Mouse (Mus musculus) cerebellum, postnatal 14 days (tissue): ENCODE results near the gene Rasa4.
"Not testable (repeated sequence)": the region's sequence is repeated elsewhere in the genome, so short reads cannot be mapped to it uniquely, and the experiment has no call there.

Experiments
- DNase-seq, 2 experiments: peaks; one replicate each; pipeline ENCODE4 v3.0.0; 2021; ENCODE audit warnings: mixed read lengths in 2 of 2

Gene Rasa4

DNA sequence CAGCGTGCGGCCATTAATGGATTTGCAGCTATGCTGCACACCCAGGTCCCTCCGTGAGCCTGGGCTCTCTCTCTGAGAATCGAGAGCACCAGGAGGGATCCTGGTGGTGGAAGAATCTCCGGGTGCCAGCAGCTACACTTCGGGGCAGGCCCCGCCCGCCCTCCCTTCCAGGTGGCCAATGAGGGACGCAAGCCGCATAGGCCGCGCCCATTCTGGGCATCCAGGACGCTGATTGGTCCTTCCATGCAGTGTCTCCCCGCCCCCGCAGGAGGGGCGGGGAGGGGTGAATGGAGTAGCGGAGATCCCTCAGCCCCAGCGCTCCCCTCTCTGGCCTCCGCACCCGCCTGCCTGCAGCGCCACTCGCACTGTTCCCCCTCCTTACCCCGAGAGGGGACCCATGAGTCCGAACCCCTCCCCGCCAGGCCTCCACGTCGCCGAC, at the start of gene Rasa4:
Rasa4 (plus strand) TSS at position 248 of the 439 bp plus-strand sequence.
- peak; percentile 94 to 95 for DNase-seq

DNA sequence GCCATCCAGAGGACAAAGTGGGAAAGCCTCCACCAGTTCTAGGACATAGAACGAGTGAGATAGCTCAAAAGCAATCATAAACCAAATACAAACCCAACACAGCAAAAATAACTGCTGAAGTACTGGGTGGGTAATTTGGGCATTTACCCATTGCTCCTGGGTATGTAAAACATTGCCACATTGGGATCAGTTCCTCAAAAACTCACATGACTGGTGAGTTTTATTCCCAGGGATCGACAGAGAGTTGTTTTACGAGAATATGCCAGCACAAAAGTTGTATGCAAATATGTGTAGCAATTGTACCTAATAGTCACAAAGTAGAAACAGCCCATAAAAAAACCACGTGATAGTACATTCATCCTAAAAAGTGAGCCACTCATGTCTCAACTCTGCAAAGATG, 48.8 kb upstream of the Rasa4 start:
- DNase-seq, result no peak

DNA sequence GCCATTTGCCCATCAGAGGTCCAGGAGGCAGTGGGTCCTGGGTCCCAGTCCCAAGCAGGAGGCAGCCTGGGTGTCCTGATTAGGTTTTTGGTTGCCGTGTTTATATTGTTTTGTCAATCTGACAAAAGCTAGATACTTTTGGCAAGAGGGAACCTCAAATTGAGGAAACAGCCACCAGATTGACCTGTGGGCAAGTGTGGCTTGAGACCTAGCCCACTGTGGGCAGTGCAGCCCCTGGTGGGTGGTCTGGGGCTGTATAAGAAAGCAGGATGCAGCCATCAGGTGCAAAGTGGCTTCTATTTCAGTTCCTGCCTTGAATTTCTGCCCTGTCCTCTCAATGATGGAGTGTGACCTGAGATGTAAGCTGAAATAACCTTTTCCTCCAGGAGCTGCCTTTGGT, 48.4 kb upstream of the Rasa4 start:
- DNase-seq, result no peak

DNA sequence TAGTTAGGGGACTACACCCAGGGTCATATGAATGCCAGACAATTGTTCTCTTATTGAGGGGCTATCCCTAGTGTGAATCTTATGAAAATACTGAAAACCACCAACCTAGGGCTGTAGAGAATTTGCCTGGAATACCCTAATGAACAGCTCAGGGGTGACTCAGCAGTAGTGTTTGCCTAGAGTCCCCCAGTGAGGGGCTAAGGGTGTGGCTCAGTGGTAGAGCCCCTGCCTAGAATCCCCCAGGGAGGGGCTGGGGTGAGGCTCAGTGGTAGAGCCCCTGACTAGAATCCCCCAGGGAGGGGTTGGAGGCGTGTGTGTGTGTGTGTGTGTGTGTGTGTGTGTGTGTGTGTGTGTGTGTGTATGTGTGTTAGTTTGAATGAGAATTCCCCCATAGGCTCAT, 47.0 kb upstream of the Rasa4 start:
- no peak for DNase-seq

GRCm38 (mm10) chr5:136038258-136039214, 45.2 kb upstream of the Rasa4 start, which contains the start of gene Upk3b:
Upk3b (plus strand) TSS chr5:136038496.
- no peak for DNase-seq

DNA sequence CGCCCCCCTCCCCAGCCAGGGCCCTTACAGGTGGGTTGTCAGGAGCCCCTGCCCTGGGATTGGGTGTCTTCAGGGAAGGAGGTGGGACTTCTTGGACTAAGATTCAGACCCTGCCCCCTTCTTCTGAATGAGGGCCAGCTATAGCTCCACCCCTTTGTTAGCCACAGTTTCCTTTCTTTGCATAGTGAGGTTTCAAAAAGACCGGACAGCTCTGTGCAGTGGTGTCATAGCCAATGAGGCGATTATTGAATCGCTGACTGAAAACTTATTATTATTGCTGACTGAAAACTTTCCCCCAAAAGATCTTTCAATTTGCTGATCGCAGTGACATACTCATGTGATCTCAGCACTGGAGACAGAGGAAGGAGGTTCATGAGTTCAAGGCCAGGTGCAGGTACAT, 43.5 kb upstream of the Rasa4 start:
- DNase-seq, result no peak

- DNase-seq, result no peak
Measured at GRCm38 (mm10) chr5:136041260-136041659, 42.5 kb upstream of the Rasa4 start.

- no peak for DNase-seq
Measured at GRCm38 (mm10) chr5:136041666-136042065, 42.0 kb upstream of the Rasa4 start.

DNA sequence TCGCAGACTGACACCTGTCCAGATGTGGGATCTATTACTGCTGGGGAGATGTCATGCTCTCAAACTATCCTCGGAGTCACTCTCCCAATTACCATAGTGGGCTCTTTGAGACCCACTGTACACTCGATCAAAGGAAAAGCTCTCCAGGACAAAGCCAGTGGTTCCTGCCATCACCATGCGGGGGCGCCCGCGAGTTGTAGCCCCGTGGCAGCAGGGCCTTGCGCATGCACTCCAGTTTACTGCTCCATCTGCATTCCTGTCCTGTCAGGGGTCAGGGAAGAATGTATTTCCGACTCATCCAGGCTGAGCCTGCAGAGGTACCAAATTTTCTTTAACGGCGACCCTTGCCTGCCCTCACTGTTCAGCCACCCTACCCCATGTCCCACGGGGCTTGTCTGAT, 38.9 kb upstream of the Rasa4 start:
- DNase-seq, result no peak

GRCm38 (mm10) chr5:136045408-136045807, 38.3 kb upstream of the Rasa4 start:
- peak; percentile 29 to 40 for DNase-seq

- peak; percentile 89 to 95 for DNase-seq
Measured at GRCm38 (mm10) chr5:136045987-136046386, 37.7 kb upstream of the Rasa4 start.

DNA sequence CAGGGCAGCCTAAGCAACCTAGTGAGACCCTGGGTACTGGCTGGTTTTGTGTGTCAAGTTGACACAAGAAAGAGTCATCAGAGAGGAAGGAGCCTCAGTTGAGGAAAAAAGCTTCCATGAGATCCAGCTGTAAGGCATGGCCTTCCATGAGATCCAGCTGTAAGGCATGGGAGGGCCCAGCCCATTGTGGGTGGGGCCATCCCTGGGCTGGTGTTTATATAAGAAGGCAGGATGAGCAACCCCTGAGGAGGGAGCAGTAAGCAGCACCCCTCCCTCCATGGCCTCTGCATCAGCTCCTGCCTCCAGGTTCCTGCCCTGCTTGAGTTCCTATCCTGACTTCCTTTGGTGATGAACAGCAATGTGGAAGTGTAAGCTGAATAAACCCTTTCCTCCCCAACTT, 35.2 kb upstream of the Rasa4 start:
- DNase-seq, result not testable (repeated sequence)

GRCm38 (mm10) chr5:136049926-136050325, 33.8 kb upstream of the Rasa4 start:
- no peak for DNase-seq

DNA sequence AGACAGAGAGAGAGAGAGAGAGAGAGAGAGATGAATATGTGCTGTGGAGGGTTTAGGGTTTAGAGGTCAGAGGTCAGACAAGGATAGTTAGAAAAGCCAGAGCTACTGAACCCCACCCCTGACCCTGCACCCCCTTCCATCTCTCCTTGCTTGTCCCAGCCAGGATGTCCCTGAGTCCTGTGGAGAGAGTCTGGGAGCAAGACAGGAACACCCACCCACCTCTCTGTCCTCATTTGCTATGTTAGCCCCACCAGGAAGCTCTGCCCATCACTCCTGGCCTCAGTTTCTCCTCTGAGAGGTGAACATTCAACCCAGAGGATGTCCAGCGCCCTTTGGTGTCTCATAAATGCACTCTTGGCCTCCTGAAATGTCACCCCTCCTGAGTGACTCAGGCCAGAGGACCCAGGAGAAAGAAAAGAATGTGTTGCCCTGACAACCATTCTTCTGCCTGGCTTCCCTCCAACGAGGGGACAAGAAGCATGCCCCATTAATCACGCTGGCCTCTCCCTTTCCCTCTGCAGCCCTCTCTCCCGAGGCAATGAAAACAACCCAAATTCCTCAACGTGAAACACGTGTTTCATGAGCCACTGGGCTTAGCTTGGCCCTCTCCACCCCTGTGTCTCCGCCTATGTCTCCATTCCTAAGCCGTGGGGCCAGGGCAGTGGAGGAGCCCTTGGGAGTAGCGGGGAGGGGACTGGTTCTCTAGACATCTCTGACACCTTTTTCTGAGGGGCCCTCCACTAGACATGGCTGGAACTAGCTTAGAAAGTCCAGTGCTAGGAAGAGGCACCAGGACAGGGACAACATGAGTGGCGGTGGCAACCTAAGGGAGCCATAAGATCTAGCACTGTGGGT, 32.3 kb upstream of the Rasa4 start:
- DNase-seq, result peak; percentile 10 to 26

DNA sequence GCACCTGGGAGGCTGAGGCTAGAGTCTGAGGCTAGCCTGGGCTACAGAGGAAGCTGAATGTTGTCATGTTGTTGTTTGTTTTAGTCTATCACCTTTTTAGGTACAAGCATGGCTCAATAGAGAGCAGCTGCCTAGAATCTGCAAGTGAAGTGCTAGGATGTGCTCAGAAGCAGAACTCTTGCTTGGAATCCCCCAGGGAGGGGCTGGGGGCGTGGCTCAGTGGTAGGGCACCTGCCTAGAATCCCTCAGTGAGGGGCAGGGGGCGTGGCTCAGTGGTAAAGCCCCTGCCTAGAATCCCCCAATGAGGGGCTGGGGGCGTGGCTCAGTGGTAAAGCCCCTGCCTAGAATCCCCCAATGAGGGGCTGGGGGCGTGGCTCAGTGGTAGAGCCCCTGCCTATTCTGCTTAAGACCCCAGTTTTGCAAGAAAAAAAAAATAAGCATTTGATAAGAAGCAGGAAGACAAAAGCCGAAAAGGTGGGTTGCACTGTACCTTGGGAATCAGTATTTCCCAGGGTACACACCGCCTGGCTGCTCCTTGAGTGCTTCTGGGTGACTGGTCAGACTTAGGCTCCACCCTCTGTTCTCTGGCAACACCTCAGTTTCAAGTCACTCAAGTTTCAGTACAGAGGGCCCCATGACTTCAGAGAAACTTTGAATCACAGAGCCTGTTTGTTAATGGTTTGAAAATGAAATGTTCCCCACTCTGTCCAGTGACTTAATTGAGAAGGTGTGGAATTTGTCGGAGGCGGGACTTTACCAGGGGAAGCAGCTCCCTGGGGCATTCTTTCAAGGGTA, 30.7 kb upstream of the Rasa4 start:
- no peak for DNase-seq

DNA sequence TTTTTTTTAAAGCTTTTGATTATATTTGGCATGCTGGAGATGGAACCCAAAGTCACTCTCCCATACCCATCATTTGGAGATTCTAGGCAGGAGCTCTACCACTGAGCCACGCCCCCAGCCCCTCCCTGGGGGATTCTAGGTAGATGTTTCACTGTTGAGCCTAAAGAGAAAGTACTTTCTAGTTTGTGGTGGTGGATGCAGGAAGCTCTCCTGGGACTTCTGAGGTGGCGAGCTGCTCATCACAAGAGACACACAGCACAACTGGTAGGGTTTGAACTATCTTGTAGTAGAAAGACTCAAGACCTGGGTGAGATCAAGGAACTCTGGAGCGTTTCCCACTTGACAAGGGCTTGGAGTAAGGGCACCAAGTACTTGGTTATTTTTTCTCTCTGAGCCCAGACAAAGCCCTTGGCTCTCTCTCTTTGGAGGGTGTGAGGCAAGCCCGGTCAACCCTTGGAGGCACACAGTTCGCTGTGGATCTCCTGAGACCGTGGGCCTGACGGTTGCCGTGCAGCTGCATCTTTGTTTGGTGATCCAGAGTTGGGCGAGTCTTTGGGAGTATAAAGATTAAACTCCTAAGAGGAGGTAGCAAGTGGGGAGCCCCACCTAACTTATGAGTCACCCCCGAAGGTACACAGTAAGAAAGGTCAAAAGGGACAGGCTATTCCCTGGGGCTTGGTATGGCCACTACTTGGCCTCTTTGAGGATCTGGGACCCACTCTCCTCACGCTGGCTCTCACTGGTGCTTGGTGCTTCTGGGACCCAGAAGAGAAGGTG, 29.2 kb upstream of the Rasa4 start, which contains the start of gene Upk3bl:
Upk3bl (plus strand) TSS at position 192 of the 777 bp plus-strand sequence.
- DNase-seq, result no peak

- no peak for DNase-seq
Measured at GRCm38 (mm10) chr5:136056062-136056461, 27.7 kb upstream of the Rasa4 start.

- DNase-seq, result no peak
Measured at GRCm38 (mm10) chr5:136057085-136057484, 26.6 kb upstream of the Rasa4 start.

DNA sequence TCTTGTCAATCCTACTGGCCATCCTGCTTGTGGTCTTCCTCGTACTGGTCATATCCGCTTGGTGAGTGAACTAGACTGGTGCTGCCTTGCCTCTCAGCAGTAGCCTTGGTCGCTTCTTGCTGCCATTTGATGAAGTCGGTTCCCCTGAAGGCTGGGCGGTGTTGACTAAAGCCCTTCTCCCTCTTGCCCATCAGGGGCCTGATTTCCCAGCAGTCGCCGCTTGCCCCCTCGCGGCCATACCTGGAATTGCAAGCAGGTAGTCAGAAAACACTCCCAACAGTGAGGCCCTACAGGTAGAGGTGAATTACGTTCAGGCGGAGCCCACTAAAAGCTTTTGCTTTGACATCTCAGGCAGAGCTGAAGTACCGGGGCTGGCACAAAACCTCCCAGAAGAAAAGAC, 22.1 kb upstream of the Rasa4 start:
- DNase-seq, result peak; percentile 91 to 94

DNA sequence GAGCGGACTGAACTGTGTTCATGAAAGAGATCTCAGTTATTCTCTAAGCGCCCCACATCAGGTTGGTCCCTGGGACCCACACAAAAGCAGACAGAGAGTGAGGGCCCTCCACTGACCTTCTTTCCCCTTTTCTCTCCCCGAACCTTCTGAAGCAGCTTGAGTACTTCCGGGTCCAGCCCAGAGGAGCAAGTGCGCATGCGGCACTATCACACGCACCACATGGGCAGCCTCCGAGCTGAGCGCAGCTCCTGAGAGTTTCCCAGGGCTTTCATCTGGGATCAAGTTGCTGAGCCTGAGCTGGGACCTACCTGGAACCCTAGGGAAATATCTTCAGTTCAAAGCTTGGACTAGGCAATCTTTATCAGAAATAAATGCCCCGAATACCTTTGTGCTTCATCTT, 19.8 kb upstream of the Rasa4 start:
- DNase-seq, result no peak

- DNase-seq, result not testable (repeated sequence)
Measured at GRCm38 (mm10) chr5:136066404-136067148, 17.1 kb upstream of the Rasa4 start.
